Comparison of ENCODE assay signal across 7 mouse cellular contexts in genomic region chr6:94688722-94689121, GRCm38 (mm10). TPM values are rescaled to one million over a fixed set of nuclear protein-coding genes. Genes with fewer than 3 reads are reported as not detected.
A peak's percentile ranks its signal among the peaks of the same experiment; 100 is the strongest.
DNase-seq lines count a peak whose midpoint lies in the region; ATAC-seq and TF ChIP-seq lines count a peak whose summit lies in the region.

No protein-coding gene starts in this region.

- no peak for ATAC-seq in stomach, embryonic 14.5 days (ENCODE audit: insufficient number of reproducible peaks, insufficient read depth, low FRiP score, low read depth)

- DNase-seq in lung, postnatal 10 days: peak; percentile 63
- DNase-seq in lung, adult 18-20 months: no peak
- peak; percentile 29 for DNase-seq in embryonic facial prominence, embryonic 10.5 days (ENCODE audit: low spot score)
- DNase-seq in heart, postnatal 10 days: peak; percentile 69 to 71
- DNase-seq in cerebellum, adult 9-10 months: no peak
- no peak for DNase-seq in layer of hippocampus, adult 2 months (ENCODE audit: low spot score in 2 of 2)

- no peaks in the 10 kb centered on the region for H3K9me3 ChIP-seq in embryonic facial prominence, embryonic 10.5 days
- H3K9me3 ChIP-seq in stomach, embryonic 14.5 days (ENCODE audit: control insufficient read depth, low read depth, low read length): no peaks in the 10 kb centered on the region

- no peak overlapping the region for H3K9ac ChIP-seq in stomach, embryonic 14.5 days (replicated peaks; ENCODE audit: low read depth, low read length)

- no peak overlapping the region for H3K4me3 ChIP-seq in embryonic facial prominence, embryonic 10.5 days
- no peak overlapping the region for H3K4me3 ChIP-seq in stomach, embryonic 14.5 days (ENCODE audit: low read depth, low read length)
- H3K4me3 ChIP-seq in layer of hippocampus, adult 2 months: no peak overlapping the region

- no peak for TF ChIP-seq CTCF in layer of hippocampus, adult 2 months (conservative IDR thresholded peaks at IDR 0.05)

- H3K36me3 ChIP-seq in embryonic facial prominence, embryonic 10.5 days (replicated peaks): peaks cover 3% of the 10 kb centered on the region; the same call in 1 of the 2 replicates
- no peaks in the 10 kb centered on the region for H3K36me3 ChIP-seq in stomach, embryonic 14.5 days (ENCODE audit: control insufficient read depth, insufficient read depth, low read length)

- no peak overlapping the region for H3K27ac ChIP-seq in embryonic facial prominence, embryonic 10.5 days (replicated peaks)
- H3K27ac ChIP-seq in stomach, embryonic 14.5 days (ENCODE audit: low read length): no peak overlapping the region
- no peak overlapping the region for H3K27ac ChIP-seq in layer of hippocampus, adult 2 months

- peaks cover 84% of the 10 kb centered on the region for H3K4me1 ChIP-seq in embryonic facial prominence, embryonic 10.5 days
- peaks cover 88% of the 10 kb centered on the region for H3K4me1 ChIP-seq in stomach, embryonic 14.5 days (ENCODE audit: control insufficient read depth, insufficient read depth, low read length)

- intact Hi-C loops in heart, postnatal 10 days (cut with DNase I): loop anchor here (2.0 kb wide), 1 partner anchor 40 kb away; no protein-coding TSS in a partner anchor

- WGBS in embryonic facial prominence, embryonic 10.5 days: 66% methylated on average over 4 of the region's 4 CpGs
- 49% methylated on average over 4 of the region's 4 CpGs for WGBS in stomach, embryonic 14.5 days

- H3K27me3 ChIP-seq in embryonic facial prominence, embryonic 10.5 days (replicated peaks; ENCODE audit: low read depth, poor library complexity, severe bottlenecking): peaks cover 15% of the 10 kb centered on the region; the same call in 1 of the 2 replicates
- no peaks in the 10 kb centered on the region for H3K27me3 ChIP-seq in stomach, embryonic 14.5 days (ENCODE audit: control insufficient read depth, insufficient read depth, low read length)

- peak overlapping the region; percentile 25; the same call in 1 of the 2 replicates for H3K4me2 ChIP-seq in stomach, embryonic 14.5 days (replicated peaks; ENCODE audit: low read depth, low read length)

RNA-seq across cellular contexts. Expression of gene Lrig1, which starts 11.2 kb away (rescaled TPM):
- polyA plus RNA-seq in embryonic facial prominence, embryonic 10.5 days (2016; fragmentation: Nextera tagmentation; extraction: Ambion mirVana): 11.7 and 11.8 TPM in 2 replicates
- total RNA-seq in heart, postnatal 10 days (2021): 10 to 100 TPM; 27.3 to 27.7 TPM
- 49.3 and 51.7 TPM in 2 replicates for polyA plus RNA-seq in stomach, embryonic 14.5 days (2014; fragmentation: Nextera tagmentation; extraction: Ambion mirVana)
- 10 to 100 TPM; 26.2 to 27.4 TPM for total RNA-seq in layer of hippocampus, adult 2 months (2021)

Comparison
In these comparisons a context has a peak if more than half of its experiments do, and no peak if none do; other contexts are left out.
1. DNase-seq: peak in lung, postnatal 10 days (single experiment), embryonic facial prominence, embryonic 10.5 days (single experiment) and heart, postnatal 10 days (2 of 2); none in lung, adult 18-20 months (0 of 2), cerebellum, adult 9-10 months (single experiment) and layer of hippocampus, adult 2 months (0 of 2).